Mouse (Mus musculus) midbrain, embryonic 15.5 days (tissue): ENCODE measurements around the gene Actn1. TPM values are rescaled to one million over a fixed set of nuclear protein-coding genes. Genes with fewer than 3 reads are reported as not detected.

Experiments
- ATAC-seq: fragments of 200-750 bp; cut with Nextera tagmentation; replicated peaks from 2 replicates; pipeline ENCODE4 v1.8.0; 2017; ENCODE audit warnings: moderate TSS enrichment
- H3K27ac ChIP-seq: fragments of 300-500 bp; sonication (generic); 2 replicates; pipeline ENCODE4 v1.5.1; 2015; ENCODE audit warnings: mild to moderate bottlenecking, inconsistent platforms
- H3K27me3 ChIP-seq: fragments of 300-500 bp; sonication (generic); replicated peaks from 2 replicates; pipeline ENCODE4 v1.6.1; 2015; ENCODE audit warnings: inconsistent platforms
- H3K36me3 ChIP-seq: fragments of 300-500 bp; sonication (generic); replicated peaks from 2 replicates; pipeline ENCODE4 v1.6.1; 2015; ENCODE audit warnings: inconsistent platforms
- H3K4me1 ChIP-seq: fragments of 300-500 bp; sonication (generic); 2 replicates; pipeline ENCODE4 v1.6.1; 2015; ENCODE audit warnings: inconsistent platforms
- H3K4me2 ChIP-seq: fragments of 300-500 bp; sonication (generic); 2 replicates; pipeline ENCODE4 v1.6.1; 2015; ENCODE audit warnings: inconsistent platforms, mild to moderate bottlenecking, moderate library complexity
- H3K4me3 ChIP-seq: fragments of 300-500 bp; sonication (generic); 2 replicates; pipeline ENCODE4 v1.5.1; 2015; ENCODE audit warnings: mild to moderate bottlenecking, inconsistent platforms
- H3K9ac ChIP-seq: fragments of 300-500 bp; sonication (generic); 2 replicates; pipeline ENCODE4 v1.6.1; 2015; ENCODE audit warnings: mild to moderate bottlenecking, inconsistent platforms
- H3K9me3 ChIP-seq: fragments of 300-500 bp; sonication (generic); 2 replicates; pipeline ENCODE4 v1.6.1; 2016; ENCODE audit warnings: inconsistent platforms
- WGBS: fragments of 180-500 bp; shearing (Covaris S2); methylation state at CpG from one replicate; pipeline ENCODE4 v1.1.7; 2015; ENCODE audit warnings: mixed read lengths; 5-methylcytosine and 5-hydroxymethylcytosine counted together
- polyA plus RNA-seq: library from polyadenylated mRNA; unstranded; fragments of >200 nt; fragmentation: Nextera tagmentation; extraction: Ambion mirVana; gene quantifications from 2 replicates; pipeline ENCODE4 v1.2.1, GENCODE M21; 2015

Actn1 gene
- polyA plus RNA-seq, 1 experiment from 2014 or later, result 7.7 TPM

- no peak overlapping the region for H3K9ac ChIP-seq
- H3K4me1 ChIP-seq, result no peaks in the 10 kb centered on the region
- H3K27ac ChIP-seq, result no peak overlapping the region
- H3K9me3 ChIP-seq, result no peaks in the 10 kb centered on the region
- no peaks in the 10 kb centered on the region for H3K27me3 ChIP-seq
- H3K36me3 ChIP-seq, result no peaks in the 10 kb centered on the region
- WGBS, result 68% methylated on average over 2 of the region's 2 CpGs
- ATAC-seq, result no peak
- no peak overlapping the region for H3K4me3 ChIP-seq
- no peak overlapping the region for H3K4me2 ChIP-seq
These were observed 8.2 kb downstream of the Actn1 start for GRCm38 (mm10) chr12:80251978-80252377.

- H3K4me3 ChIP-seq, result no peak overlapping the region
- ATAC-seq, result no peak
- no peak overlapping the region for H3K27ac ChIP-seq
- H3K9me3 ChIP-seq, result no peaks in the 10 kb centered on the region
- H3K9ac ChIP-seq, result no peak overlapping the region
- no peak overlapping the region for H3K4me2 ChIP-seq
- H3K4me1 ChIP-seq, result no peaks in the 10 kb centered on the region
- 74% methylated on average over 3 of the region's 3 CpGs for WGBS
- H3K36me3 ChIP-seq, result no peaks in the 10 kb centered on the region
- no peaks in the 10 kb centered on the region for H3K27me3 ChIP-seq
These were observed 8.6 kb downstream of the Actn1 start for GRCm38 (mm10) chr12:80251554-80251953.

DNA sequence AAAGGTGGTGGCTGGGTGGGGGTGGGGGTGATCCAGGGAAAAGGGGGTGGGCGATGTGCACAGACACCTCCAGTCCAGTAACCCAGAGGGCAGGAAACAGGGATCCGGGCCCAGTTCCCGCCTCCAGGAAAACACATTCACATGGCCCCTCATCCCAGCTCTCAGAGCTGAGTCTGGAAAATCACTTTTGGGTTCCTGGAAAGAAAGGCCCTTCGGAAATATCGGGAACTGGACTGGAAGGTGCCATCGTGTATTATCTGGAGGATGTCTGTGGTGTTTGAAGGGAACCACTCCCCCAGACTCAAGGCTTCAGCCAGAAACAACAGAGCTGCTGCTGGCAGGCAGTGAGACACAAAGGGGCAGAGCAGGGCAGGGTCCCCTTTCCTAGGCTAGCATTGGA lies 10.6 kb downstream of the Actn1 start:
- ATAC-seq, result no peak
- H3K4me3 ChIP-seq, result no peak overlapping the region
- H3K9ac ChIP-seq, result no peak overlapping the region
- H3K27ac ChIP-seq, result no peak overlapping the region
- H3K9me3 ChIP-seq, result no peaks in the 10 kb centered on the region
- WGBS, result 67% methylated on average over 6 of the region's 6 CpGs
- H3K27me3 ChIP-seq, result no peaks in the 10 kb centered on the region
- no peak overlapping the region for H3K4me2 ChIP-seq
- no peaks in the 10 kb centered on the region for H3K4me1 ChIP-seq
- no peaks in the 10 kb centered on the region for H3K36me3 ChIP-seq

DNA sequence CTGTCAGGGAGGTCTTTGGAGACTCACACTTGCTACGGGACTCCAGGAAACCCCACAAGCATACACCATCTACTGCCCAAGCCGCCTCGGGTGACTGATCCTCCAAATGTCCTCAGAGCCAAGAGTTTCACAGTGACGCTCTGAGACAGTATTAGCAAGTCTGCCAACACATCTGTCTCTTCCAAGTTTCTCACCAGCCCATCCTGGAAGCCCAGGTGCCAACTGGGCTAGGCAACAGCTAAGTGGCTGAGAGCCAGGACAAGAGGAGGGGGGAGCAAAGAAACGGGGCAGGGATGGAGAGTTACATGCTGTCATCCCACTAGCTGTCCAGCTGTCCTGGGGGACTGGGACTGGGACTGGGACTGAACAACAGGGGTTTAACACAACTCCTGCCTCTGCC lies 13.1 kb downstream of the Actn1 start:
- Histone ChIP-seq H3K36me3 (no peaks in the 10 kb centered on the region), H3K27ac (no peak overlapping the region), H3K4me3 (no peak overlapping the region), H3K4me1 (no peaks in the 10 kb centered on the region), H3K4me2 (no peak overlapping the region), H3K9me3 (no peaks in the 10 kb centered on the region), H3K27me3 (no peaks in the 10 kb centered on the region), H3K9ac (no peak overlapping the region)
- 78% methylated on average over 5 of the region's 5 CpGs for WGBS
- ATAC-seq, result no peak

DNA sequence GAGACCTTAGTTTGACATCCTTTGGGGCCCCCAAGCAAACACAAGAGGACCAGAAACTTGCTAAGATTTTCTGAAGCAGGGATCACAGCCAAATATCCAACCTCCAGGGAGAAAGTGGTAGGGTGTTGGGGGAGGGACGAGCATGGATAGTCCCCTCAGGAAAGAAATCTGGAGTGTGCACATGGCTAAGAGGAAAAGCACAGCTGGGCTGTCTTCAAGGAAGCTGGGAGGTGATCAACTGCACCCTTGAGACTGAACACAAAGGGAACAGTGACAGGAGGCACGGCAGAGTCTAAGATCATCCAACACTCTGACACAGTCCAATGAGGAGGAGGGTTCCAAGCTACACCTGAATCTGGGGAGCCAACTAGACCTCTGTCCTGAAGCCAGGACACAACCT lies 13.7 kb downstream of the Actn1 start:
- ATAC-seq, result no peak
- H3K4me2 ChIP-seq, result no peak overlapping the region
- 85% methylated on average over 2 of the region's 2 CpGs for WGBS
- H3K9me3 ChIP-seq, result no peaks in the 10 kb centered on the region
- H3K9ac ChIP-seq, result no peak overlapping the region
- H3K36me3 ChIP-seq, result no peaks in the 10 kb centered on the region
- H3K4me1 ChIP-seq, result no peaks in the 10 kb centered on the region
- no peak overlapping the region for H3K4me3 ChIP-seq
- no peaks in the 10 kb centered on the region for H3K27me3 ChIP-seq
- no peak overlapping the region for H3K27ac ChIP-seq

- WGBS, result 100% methylated on average over 1 of the region's 1 CpGs
- no peaks in the 10 kb centered on the region for H3K9me3 ChIP-seq
- H3K4me1 ChIP-seq, result no peaks in the 10 kb centered on the region; the same call in 1 of the 2 replicates
- H3K27me3 ChIP-seq, result no peaks in the 10 kb centered on the region
- no peaks in the 10 kb centered on the region for H3K36me3 ChIP-seq
- no peak for ATAC-seq
- no peak overlapping the region for H3K9ac ChIP-seq
- H3K4me3 ChIP-seq, result no peak overlapping the region
- no peak overlapping the region for H3K27ac ChIP-seq
- H3K4me2 ChIP-seq, result no peak overlapping the region
These were observed 15.4 kb downstream of the Actn1 start for GRCm38 (mm10) chr12:80244755-80245154.

DNA sequence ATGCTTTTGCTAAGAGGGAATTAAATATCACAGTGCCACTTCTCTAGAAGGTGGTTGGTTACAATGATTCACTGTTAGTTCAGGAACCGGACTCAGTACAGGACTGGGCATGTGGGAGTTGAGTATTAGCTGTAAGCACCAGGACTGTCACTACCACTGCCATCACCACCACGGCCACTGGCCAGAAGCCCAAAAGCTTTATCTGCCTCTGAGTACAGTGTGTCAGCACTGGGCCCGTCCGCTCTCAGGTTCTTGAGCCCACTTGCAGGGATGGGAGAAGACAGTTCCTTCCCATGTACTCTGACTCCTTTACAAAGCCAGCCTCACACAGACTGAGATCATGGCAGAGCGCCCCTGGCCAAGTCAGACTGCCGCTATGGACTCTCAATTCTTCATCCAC lies 16.0 kb downstream of the Actn1 start:
- 95% methylated on average over 6 of the region's 6 CpGs for WGBS
- H3K4me2 ChIP-seq, result no peak overlapping the region

GRCm38 (mm10) chr12:80243335-80243734 lies 16.8 kb downstream of the Actn1 start:
- H3K9ac ChIP-seq, result no peak overlapping the region
- no peak overlapping the region for H3K4me3 ChIP-seq
- no peaks in the 10 kb centered on the region for H3K9me3 ChIP-seq
- 70% methylated on average over 4 of the region's 4 CpGs for WGBS
- H3K4me1 ChIP-seq, result peaks cover 8% of the 10 kb centered on the region
- no peak overlapping the region for H3K27ac ChIP-seq
- H3K36me3 ChIP-seq, result no peaks in the 10 kb centered on the region
- no peaks in the 10 kb centered on the region for H3K27me3 ChIP-seq
- no peak overlapping the region for H3K4me2 ChIP-seq
- ATAC-seq, result no peak

More for the DNA sequence above, 16.0 kb downstream of the Actn1 start:
- Histone ChIP-seq H3K4me1 (peaks cover 6% of the 10 kb centered on the region), H3K9me3 (no peaks in the 10 kb centered on the region), H3K36me3 (no peaks in the 10 kb centered on the region), H3K27ac (no peak overlapping the region), H3K4me3 (no peak overlapping the region), H3K9ac (no peak overlapping the region), H3K27me3 (no peaks in the 10 kb centered on the region)
- no peak for ATAC-seq

- 90% methylated on average over 5 of the region's 5 CpGs for WGBS
- H3K27me3 ChIP-seq, result no peaks in the 10 kb centered on the region
- no peak overlapping the region for H3K9ac ChIP-seq
- no peaks in the 10 kb centered on the region for H3K36me3 ChIP-seq
- no peak overlapping the region for H3K4me2 ChIP-seq
- H3K4me3 ChIP-seq, result no peak overlapping the region
- H3K4me1 ChIP-seq, result peaks cover 8% of the 10 kb centered on the region
- no peak overlapping the region for H3K27ac ChIP-seq
- H3K9me3 ChIP-seq, result no peaks in the 10 kb centered on the region
- peak; percentile 84 for ATAC-seq
These were observed 20.7 kb downstream of the Actn1 start for GRCm38 (mm10) chr12:80239445-80239844.

- WGBS, result 80% methylated on average over 3 of the region's 3 CpGs
- Histone ChIP-seq H3K4me3 (no peak overlapping the region), H3K36me3 (no peaks in the 10 kb centered on the region), H3K27ac (no peak overlapping the region), H3K9me3 (no peaks in the 10 kb centered on the region), H3K4me1 (peaks cover 8% of the 10 kb centered on the region), H3K9ac (no peak overlapping the region), H3K27me3 (no peaks in the 10 kb centered on the region), H3K4me2 (no peak overlapping the region)
- ATAC-seq, result no peak
These were observed 21.6 kb downstream of the Actn1 start for GRCm38 (mm10) chr12:80238523-80238922.

DNA sequence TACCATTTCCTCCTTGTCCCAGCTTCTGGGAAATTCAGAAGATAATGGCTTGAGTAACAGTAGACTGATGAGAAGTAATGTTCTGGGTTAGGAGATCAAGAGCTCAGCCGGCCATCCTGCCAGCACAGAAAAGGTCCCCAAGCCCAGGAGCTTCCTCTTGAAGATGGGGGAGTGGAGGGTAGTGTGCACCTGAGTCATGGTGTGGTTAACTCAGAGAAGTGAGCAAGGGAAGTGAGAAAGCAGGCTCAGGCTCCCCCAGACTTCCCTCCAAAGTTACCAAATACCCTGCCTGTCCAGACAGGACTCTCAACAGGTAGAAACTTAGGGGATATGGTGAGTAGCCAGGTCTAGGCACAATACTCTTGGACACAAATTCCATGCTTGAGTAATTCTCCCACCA lies 24.9 kb downstream of the Actn1 start:
- Histone ChIP-seq H3K4me1 (peaks cover 12% of the 10 kb centered on the region), H3K4me3 (no peak overlapping the region), H3K9me3 (no peaks in the 10 kb centered on the region), H3K27me3 (no peaks in the 10 kb centered on the region), H3K9ac (no peak overlapping the region), H3K4me2 (no peak overlapping the region), H3K36me3 (no peaks in the 10 kb centered on the region), H3K27ac (no peak overlapping the region)
- 100% methylated on average over 1 of the region's 1 CpGs for WGBS
- ATAC-seq, result no peak

DNA sequence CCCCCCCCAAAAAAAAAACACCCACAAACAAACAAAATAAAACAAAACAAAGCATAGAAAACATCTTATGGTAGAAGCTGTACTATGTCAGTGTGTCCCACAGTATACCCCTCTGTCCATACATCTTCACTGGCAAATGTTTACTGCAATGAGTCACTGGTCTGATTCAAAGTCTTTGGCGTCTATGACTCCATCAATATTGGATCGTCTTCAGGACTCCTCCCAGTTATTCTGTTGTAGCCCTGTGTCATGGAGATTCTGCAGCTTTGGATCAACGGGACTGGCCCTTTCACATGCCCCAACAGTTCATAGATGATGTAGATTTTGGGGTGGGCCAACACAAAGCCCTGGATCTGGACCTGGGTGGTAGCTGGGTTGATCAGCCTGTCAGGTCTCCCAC lies 25.9 kb downstream of the Actn1 start:
- no peak overlapping the region for H3K4me2 ChIP-seq
- 98% methylated on average over 3 of the region's 3 CpGs for WGBS
- H3K4me3 ChIP-seq, result no peak overlapping the region
- H3K36me3 ChIP-seq, result no peaks in the 10 kb centered on the region
- H3K27ac ChIP-seq, result no peak overlapping the region
- ATAC-seq, result no peak
- peaks cover 10% of the 10 kb centered on the region for H3K4me1 ChIP-seq
- no peaks in the 10 kb centered on the region for H3K9me3 ChIP-seq
- no peaks in the 10 kb centered on the region for H3K27me3 ChIP-seq
- no peak overlapping the region for H3K9ac ChIP-seq

DNA sequence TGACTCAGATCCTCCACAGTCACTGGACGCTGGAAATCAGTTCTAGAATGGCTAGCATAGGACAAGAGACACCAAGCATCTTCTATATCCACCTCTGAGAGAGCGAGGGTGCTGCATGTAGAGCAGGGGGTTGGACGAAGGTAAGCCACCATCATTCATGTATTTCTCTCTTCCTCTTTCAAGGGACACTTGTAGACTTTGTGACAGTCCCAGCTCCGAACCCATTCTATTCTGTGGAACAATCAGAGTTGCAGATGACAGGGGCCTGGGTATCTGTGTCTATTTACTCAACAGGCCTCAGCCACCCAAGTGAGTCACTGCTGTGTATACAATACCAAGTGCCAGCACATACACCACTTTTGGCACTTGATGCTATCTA lies 27.3 kb downstream of the Actn1 start:
- Histone ChIP-seq H3K9ac (no peak overlapping the region), H3K9me3 (no peaks in the 10 kb centered on the region), H3K4me2 (no peak overlapping the region), H3K4me3 (no peak overlapping the region), H3K27me3 (no peaks in the 10 kb centered on the region), H3K4me1 (peaks cover 13% of the 10 kb centered on the region), H3K27ac (no peak overlapping the region), H3K36me3 (no peaks in the 10 kb centered on the region)
- WGBS, result 95% methylated on average over 4 of the region's 4 CpGs
- no peak for ATAC-seq
